Mouse (Mus musculus) cerebellum, postnatal 14 days (tissue): ENCODE measurements around the gene Cers2.
"Not testable (repeated sequence)": the region's sequence is repeated elsewhere in the genome, so short reads cannot be mapped to it uniquely, and the experiment has no call there.

Experiments used
- DNase-seq, 2 experiments: peaks; one replicate each; pipeline ENCODE4 v3.0.0; 2021; ENCODE audit warnings: mixed read lengths in 2 of 2

The Cers2 gene

DNA sequence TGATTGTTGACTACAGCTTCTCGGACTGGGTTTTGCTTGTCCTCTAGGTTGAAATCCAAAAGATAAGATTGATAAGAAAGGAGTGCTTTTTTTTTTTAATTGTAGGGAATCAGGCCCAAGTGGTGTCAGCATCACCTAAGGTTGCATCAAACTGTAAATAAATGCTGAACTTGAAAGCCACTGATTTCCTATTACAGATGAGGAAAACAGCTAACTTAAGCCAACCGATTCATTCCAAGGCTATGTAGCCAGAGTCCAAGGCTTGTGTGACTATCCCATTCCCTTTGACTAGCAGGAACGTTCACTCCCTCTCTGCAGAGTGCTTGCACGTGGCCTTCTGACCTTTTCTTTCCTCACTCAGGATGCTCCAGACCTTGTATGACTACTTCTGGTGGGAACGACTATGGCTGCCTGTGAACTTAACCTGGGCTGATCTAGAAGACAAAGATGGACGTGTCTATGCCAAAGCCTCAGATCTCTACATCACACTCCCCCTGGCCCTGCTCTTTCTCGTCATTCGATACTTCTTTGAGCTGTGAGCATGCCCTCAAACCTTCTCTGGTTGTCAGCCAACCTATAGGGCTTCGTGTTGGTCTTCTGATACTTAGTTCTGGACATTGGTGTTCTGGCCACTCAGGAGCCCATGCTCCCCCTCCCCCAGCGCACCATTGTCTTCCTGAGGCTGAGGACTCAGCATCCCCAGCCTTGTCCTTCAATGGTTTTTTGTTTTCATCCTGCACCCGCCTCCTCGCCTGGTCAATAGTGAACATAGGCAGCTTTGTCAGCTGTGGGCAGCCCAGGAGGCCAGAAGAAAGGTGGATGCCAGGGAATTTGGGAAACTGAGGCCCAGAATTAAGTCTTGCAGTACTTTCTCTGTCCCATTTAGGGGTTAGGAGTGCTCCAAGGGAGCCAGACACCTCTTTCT, 5.4 kb downstream of the Cers2 start:
- no peak for DNase-seq

DNA sequence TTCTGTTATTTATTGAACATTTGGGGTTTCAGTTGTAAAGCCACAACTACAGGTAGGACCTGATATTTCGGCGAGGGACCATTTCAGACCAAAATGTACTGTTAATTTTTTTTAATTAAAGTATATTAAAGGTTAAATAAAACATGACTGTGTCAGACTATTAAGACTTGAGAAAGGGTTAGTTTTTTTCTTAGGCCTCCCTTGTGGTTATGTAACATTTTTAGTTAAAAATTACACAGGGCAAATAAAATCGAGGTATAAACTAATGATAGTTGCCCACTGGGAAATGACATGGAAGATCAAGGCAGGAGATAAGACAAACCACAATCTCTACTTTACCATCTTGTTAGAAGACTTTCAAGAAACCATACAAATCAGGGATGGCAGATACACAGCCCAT, 8.8 kb downstream of the Cers2 start:
- no peak for DNase-seq

DNA sequence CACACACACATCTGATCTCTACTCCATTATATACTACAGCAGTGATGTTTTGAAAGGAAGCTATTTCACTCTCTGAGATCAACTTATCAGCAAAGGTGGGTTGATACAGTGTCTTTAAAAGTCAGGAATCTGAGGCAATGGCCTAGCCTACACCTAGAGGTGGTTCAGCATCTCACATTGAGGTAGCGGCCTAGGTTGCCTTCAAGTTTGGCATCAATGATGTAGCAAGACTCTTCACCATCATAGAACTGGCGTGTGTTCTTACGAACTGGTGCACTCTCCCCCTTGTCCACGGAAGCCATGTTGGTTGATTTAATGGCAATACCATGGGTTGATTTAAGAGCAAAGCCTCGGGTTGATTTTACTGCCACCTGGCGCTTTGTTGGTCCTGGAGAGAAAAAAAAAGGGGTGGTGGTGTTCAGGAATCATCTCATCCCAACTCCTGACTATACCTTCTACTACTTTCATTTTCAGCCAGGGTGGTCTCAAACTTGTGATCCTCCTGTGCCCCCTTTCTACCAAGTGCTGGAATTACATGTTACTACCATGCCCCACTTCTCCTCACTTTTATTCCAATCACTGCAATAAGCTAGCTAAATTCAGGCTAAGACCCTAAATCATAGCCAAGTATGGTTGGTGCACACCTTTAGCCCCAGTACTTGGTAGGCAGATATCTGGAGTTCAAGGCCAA, 10.0 kb downstream of the Cers2 start:
- DNase-seq: no peak

DNA sequence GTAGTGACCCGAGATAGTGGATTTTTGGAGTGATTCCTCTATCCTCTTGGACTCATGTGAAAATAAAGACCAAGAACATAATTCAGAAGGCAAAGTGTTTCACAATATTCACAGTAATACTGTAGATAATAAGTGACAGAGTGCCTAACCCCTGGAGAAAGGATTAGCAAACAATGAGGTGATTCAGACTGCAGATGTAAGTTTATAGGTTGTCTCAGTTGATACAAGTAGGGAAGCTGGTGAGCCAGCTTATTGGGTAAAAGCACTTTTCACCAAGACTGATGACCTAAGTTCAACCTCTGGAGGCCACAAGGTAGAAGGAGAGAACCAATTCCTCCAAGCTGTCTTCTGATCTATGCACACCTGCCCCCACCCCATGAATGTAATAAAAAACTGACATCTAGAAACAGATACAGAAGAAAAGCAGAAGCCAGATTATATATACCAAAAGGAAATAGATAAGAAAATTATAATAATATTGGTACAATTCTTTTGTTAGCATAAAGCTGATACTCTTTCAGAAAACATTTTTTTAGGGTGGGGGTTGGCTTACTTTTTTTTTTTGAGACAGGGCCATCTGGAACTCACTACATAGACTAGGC, 14.3 kb downstream of the Cers2 start:
- DNase-seq: no peak

DNA sequence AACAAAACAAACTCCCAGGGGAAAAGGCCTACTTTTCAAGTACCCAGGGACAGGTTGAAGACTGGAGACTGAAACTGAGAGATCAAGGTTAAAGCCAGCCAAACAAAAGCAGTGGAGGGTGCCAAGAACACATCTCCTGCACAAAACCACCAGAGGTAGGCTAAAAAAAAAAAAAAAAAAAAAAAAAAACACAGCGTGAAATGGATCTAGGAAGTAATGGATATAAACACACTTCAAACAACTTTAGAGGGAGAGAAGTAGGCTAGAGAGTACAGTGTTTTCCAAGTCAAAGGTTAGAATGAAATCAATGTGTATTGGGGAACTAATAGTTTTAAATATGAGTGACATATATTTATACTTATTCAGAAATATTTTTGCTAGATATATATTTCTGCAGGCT, 16.9 kb downstream of the Cers2 start:
- no peak for DNase-seq

DNA sequence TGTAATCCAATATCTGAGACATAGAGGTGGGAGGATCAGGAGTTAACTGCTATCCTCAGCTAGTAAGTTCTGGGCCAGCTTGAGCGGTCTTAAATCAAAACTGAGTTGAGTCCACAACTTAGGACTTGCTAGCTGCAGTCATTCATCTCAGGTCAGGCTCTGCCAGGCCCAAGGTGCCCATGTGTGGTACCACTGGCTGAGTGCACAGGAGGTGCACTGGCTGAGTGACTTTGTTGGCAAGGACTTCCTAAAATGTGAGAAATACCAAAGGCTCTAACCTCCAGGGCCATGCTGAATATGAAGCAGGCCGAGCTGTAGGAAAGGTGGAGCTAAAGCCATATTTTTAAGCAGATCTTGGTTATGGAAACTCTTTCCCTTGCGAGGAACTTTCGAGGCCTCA, 22.8 kb downstream of the Cers2 start:
- DNase-seq: no peak

DNA sequence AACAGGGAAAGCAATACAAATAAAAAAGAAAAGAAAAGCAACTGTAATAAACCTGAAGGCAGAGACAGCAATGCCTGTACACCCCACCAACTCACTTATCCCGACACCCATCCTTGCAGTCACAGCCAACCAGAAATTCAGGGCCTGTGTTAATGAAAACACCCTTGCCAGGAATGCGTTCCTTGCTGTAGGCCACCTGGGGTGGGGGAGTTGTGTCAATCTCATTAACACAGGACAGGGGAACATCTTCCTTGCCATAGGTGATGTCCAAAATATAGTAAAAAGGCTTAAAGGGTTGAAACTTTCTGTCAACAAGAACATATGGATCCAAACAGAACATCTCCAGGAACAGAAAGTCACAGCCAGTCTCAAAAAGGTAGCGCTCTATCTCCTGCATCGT, 23.7 kb downstream of the Cers2 start:
- no peak for DNase-seq

DNA sequence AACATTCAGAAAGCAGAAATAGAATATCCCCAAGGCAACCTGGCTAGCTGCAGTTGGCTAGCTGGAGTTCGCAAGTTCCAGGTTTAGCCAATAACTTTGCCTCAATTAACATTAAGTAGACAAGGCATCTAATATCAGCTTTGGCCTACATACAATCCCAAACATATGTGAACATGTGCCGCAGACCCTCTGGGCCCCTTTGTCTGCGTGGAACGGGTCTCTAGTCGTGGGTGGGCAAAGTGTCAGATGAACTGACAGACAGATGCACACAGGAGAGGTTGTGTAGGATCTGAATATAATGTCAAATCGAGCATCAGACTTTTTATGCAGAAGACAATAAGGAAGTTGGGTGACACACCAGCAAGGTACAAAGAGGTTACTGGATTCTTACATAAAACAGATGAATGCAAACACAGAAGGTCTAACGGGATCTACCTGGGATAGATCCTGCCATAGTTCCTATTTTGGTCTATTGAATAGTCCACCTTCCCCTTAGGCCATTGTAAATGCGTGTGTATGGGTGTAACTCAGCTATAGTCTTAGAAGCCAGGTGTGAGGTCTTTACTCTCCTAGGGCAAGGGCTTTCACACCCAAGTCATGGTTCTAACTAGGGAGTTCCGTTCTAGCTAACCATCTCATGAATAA, 28.9 kb downstream of the Cers2 start:
- DNase-seq: not testable (repeated sequence)

DNA sequence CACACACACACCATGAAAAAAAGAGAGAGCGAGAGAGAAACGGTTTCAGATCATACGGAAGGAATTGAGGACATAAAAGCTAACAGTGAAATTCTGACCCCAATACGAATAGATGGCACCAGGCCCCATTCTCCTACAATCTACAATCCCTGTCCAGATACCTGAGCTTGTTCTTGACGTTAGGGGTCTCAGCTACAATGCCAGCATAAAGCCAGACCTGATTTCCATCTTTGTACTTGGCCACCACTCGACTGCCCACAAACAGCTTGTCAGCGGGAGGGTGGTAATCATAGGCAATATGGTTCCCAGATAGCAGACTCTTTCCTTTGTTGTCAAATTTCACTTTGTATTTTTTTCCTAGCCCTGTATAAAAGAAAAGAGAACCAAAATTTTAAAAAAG, 31.9 kb downstream of the Cers2 start:
- no peak for DNase-seq

DNA sequence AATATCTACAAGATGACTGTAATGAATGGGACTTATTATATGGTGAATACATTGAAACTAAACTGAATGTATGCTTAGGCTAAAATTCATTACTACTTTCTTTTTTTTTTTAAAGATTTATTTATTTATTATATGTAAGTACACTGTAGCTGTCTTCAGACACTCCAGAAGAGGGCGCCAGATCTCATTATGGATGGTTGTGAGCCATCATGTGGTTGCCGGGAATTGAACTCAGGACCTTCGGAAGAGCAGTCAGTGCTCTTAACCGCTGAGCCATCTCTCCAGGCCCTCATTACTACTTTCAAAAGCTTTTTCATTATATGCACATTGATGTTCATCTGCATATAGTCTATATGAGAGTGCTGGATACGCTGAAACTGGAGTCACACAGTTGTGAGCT, 33.8 kb downstream of the Cers2 start:
- DNase-seq: not testable (repeated sequence)

DNA sequence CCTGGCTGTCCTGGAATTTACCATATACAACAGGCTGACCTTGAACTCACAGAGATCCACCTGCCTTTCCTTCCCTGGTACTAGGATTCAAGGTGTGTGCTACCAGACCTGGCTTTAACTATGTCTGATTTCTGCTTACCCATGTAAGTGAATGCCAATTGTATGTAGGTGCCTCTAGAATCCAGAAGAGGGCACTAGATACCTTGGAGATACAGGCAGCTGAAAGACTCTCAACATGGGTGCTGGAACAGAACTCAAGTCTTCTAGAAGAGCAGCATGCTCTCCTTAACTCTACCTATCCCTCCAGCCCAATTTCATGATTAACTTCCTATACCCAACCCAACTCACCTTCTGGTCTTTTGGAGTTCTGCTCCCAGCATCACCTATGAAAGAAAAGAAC, 34.9 kb downstream of the Cers2 start:
- DNase-seq: peak; percentile 27 to 42

DNA sequence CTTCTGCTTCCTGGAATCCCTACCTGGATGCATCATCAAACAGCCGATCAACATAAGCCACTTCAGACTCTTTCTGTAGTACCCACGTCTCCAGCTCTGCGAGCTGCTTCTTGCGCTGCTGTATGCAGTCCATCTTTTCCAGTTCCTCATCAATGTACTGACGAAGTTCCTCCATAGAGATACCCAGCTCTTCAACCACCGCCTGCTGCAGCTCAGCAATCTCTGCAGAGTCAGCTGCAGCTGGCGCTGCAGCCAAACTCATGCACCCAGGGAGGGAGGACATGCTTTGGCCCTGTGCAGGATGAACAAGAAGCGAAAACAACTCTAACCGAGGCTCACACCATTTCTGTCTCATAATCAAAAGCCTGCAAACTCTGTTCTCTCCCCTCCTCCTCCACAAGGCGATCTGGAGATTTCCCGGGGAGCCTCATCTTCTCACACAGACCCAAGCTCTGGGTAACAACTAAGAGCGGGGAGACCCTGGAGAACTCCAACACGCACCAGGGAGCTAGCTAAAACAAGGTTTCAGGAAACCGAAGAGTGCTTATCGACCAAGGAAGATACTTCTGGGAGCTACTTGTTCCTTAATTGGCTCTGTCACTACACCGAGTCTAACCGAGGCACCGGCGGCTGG, 41.4 kb downstream of the Cers2 start:
- DNase-seq: not testable (repeated sequence)

DNA sequence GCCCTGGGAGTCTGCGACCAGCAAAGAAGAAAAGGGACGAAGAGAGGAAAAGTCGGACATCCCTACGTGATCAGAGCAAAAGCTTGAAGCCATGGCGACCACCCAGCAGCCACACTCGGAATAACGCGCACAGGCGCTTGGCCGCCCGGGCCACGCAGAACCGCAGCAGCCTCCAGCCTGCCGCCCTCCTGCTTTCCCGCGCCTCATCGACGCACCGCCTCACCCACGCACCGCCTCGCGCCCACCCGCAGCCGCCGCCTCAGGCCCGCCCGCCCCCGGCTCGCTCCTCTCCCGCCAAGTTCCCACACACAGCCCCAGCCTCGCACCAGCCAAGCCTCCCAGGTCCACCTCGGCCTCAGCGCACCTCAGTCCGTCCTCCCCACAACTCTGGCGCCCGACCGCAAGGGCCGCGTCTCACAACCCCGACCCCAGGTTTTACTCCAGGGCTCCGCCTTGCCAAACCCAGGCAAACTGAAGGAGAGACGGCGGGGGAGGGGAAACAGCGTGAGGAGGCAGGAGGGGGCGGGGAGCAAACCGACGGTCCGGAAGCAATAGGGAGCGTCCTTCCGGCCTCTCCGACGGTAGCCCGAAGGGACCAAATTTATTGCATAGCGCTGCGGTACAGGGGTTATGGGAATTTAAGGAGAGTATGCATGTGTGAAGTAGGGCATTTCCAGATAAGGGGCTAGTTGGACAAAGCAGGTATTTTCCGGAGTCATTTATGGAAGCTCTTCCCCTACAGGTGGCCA, 42.3 kb downstream of the Cers2 start, which contains the start of gene Setdb1:
Gene Setdb1 (minus strand): TSS at position 502 of the 749 bp plus-strand sequence.
- peak; percentile 98 for DNase-seq

DNA sequence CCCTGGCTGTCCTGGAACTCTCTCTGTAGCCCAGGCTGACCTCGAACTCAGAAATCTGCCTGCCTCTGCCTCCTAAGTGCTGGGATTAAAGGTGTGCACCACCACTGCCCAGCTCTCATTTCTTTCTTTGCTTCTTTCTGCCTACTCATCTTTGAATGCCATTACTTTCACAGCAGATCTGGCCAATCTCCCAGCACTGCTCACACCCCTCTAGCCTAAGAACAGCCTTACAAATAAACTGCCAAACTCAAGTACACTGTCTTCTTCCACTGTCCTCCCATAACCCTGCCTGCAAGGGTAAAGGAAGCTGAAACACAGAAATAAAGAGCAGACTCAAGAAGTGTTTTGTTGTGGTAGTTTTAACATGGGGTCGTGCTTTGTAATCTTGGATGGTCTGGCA, 43.2 kb downstream of the Cers2 start:
- DNase-seq: no peak

DNA sequence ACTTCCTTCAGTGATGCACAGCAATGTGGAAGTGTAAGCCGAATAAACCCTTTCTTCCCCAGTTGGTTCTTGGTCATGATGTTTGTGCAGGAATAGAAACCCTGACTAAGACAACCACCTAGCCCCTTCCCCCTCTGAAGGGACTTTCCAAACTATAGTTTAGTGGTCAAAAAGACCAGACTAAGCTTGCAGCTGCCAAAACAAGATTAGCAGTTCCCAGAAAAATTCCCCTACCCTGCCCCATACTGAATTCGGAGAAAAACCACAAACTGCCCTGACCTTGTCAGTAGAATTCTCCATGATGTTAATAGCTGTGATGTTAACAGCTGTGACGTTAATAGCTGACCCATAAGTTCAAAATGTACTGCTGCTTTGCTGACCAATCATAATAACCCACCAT, 45.7 kb downstream of the Cers2 start:
- not testable (repeated sequence) for DNase-seq

DNA sequence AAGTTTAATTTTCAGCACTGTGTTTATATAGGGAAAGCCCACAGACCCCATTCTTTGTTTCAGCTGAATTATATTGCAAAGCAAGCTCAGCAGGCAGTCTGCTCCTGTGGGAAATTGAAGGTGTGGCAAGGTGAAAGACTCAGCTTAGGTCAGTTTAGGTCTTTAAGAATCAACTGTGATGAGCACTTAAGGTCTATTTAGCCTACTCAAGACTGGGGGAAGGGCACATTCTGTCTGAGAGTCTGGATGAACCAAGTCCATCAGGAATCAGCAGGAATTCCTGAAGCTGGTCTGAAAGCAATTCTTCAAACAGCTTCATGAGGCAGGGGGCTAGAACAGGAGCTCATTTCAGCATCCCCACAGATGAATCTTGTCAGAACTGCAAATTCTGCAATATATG, 55.5 kb downstream of the Cers2 start:
- DNase-seq: no peak
